Mouse (Mus musculus) heart, postnatal 36 days (tissue): ENCODE data around the gene Chid1. TPM values are rescaled to one million over a fixed set of nuclear protein-coding genes. Genes with fewer than 3 reads are reported as not detected.

ENCODE experiments used
- DNase-seq, 2 experiments: peaks; one replicate each; pipeline ENCODE4 v3.0.0; 2021 to 2022
- intact Hi-C: fragments of 180-260 bp; cut with DNase I; formaldehyde crosslinking; loops from one replicate; pipeline ENCODE4 v1.15.1; 2025
- total RNA-seq, 2 experiments: library from RNA; stranded (reverse); gene quantifications; 2 replicates each; pipeline ENCODE4 v1.2.3; 2021

Chid1 gene
- total RNA-seq, result 10 to 100 TPM; 43.2 to 48.5 TPM

DNA sequence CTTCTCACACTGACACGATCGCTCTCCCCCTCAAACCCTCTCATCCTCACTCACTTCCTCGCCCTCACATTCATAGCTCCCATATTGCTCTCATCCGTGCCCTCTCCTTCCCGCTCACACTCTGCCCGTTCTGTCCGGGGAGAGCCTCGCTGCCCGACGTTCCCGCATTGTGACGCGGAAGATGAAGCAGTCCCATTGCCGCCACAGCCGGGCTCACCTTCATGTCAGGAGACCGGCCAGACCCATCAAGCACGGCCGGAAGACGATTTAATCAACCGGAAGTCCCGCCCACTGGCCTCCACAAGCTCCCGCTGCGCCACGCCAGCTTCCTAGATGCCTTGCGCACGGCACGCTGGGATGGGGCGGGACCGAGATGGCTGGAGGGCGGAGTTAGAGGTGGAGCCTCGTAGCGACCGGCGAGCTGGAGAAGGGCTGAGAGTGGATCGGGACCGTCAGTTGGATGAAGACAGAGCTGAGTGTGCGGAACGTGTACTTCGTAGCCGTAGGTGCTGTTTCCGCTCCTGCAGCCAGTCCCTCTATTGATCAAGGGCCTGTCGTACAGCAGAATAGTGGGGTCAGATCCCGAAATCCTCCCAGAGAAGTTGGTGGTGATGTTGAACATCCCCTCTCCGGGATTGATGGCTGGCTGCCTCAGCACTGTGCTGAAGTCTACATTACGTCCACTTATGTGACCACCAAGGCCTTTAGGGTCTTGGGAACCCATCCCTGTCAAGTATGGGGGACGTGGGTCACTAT, at the start of gene Chid1:
Gene Chid1, minus strand, starts transcription at position 302 of the 756 bp plus-strand sequence.
- intact Hi-C loops, result no loop called here

DNA sequence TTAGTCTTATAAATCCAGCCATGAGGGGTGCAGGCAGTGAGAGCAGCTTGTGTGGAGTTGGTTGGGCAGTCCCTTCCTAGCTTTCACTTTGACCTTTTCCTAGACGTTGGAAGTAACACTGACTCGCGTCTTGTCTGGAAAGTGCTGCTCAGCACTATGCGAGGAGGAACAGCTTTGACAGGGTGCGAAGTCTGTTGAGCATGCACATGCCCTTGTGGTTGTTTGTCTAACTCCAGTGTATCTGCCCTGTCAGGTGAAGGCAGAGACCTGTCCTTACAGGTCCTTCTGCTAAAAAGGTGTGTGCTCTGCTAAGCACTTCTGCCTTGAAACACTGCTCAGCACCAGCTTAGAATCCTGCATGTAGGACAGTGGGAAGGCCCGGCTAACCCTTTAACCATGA, 49.2 kb upstream of the Chid1 start:
- DNase-seq, result no peak
- intact Hi-C loops, result no loop called here

More for the DNA sequence above, at the start of gene Chid1:
- DNase-seq, result peak; percentile 98 to 99

DNA sequence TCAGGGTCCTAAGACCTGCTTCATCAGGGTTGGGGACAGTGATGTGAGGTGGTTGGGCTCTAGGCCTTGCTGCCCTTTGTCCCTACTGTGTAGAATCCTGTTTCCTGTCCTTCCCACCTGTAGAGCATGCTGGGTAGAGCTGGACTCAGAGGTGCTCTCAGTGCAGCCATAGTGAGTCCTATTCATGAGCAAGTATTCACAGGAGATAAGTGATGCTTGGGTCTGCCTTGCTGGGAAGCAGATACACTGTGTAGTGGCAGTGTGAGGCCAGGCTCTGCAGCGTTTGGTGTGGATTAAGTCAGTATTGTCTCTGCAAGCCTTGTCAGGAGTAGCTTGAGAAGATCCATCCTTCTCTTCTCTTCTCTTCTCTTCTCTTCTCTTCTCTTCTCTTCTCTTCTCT, 46.2 kb upstream of the Chid1 start:
- intact Hi-C loops, result no loop called here

DNA sequence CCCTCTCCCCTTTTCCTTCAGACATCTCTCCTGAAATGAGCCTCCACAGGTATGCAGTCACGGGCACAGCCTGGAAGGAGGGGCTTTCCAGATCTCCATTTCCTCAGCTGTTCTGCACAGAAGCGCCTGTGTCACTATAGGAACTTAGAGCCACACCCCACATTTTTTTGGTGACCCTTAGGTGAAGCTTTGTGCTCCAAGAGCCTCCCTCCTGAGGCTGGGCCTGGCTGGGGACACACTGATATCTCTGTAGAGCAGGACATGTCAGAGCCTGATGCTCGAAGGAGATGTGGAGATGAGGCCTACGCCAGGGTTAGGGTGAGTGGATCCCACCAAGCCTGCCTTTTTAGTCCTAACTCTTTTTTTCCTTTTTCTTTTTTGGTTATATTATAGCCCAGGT, 45.6 kb upstream of the Chid1 start:
- intact Hi-C loops, result no loop called here

More for the DNA sequence above, 46.2 kb upstream of the Chid1 start:
- no peak for DNase-seq

DNA sequence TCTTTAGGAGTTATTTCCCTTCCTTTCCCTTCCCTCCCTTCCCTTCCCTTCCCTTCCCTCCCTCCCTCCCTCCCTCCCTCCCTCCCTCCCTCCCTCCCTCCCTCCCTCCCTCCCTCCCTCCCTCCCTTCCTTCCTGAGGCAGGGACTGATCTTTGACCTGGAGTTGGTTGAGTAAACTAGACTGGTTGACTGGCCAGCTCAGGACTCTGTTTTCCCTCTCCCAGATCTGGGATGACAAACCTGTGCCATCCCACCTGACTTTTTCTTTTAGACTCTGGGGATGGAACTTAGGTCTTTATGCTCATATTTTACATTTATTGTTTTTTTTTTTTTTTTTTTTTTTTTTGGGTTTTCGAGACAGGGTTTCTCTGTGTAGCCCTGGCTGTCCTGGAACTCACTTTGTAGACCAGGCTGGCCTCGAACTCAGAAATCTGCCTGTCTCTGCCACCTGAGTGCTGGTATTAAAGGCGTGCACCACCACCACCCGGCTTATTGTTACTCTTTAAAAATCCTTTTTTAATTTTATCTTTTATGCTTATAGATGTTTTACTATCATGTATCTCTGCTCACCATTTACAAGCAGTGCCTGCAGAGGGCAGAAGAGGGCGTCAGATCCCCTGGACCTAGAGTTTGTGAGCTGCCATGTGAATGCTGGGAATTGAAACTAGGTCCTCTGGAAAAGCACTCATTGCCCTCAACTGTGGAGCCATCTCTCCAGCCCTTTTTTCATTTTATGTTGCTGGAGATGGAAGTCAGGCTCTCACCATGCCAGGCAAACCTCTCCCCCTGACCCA, 44.6 kb upstream of the Chid1 start:
- DNase-seq, result no peak
- intact Hi-C loops, result no loop called here

More for the DNA sequence above, 45.6 kb upstream of the Chid1 start:
- DNase-seq, result no peak

GRCm38 (mm10) chr7:141581323-141581722, 41.7 kb upstream of the Chid1 start:
- DNase-seq, result no peak
- intact Hi-C loops, result no loop called here

DNA sequence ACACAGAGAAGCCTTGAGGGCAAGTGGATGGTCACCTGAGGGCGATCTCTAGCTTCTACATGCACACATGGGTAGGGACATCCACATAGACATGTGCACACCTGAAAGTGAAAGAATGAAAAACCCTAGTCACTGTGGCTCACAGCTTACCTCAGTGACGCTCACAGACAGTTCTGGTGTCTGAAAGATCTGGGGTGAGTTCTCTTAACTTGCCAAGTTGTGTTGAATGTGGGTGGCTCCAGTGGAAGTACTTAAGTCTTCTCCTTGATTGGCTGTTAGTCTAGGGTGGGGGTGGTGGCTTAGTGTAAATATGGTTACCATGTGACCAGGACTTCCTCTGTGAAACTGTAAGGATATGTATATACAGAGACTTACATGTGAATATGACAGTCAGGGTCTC, 39.3 kb upstream of the Chid1 start:
- intact Hi-C loops, result no loop called here

DNA sequence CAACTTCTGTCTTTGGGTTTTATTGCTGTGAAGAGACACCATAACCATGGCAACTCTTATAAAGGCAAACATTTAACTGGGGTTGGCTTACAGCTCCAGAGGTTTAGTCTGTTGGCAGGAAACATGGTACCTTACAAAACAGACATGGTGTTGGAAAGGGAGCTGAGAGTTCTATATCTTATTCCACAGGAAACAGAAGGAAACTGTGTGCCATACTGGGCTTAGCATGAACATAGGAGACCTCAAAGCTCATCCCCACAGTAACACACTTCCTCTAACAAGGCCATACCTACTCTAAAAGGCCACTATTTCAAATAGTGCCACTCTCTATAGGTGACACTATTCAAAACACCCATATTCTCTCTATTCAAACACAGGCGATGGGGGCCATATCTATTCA, 38.9 kb upstream of the Chid1 start:
- intact Hi-C loops, result no loop called here
- DNase-seq, result no peak

More for the DNA sequence above, 39.3 kb upstream of the Chid1 start:
- DNase-seq, result no peak

- no peak for DNase-seq
- intact Hi-C loops, result no loop called here
These were observed 38.1 kb upstream of the Chid1 start for GRCm38 (mm10) chr7:141577801-141578200.

- no peak for DNase-seq
- intact Hi-C loops, result no loop called here
These were observed 35.8 kb upstream of the Chid1 start for GRCm38 (mm10) chr7:141575481-141575880.

GRCm38 (mm10) chr7:141574041-141574440, 34.4 kb upstream of the Chid1 start:
- no peak for DNase-seq
- intact Hi-C loops, result no loop called here

GRCm38 (mm10) chr7:141570625-141571295, 31.1 kb upstream of the Chid1 start:
- intact Hi-C loops, result no loop called here
- DNase-seq, result no peak

GRCm38 (mm10) chr7:141569916-141570315, 30.3 kb upstream of the Chid1 start:
- intact Hi-C loops, result no loop called here
- DNase-seq, result no peak

DNA sequence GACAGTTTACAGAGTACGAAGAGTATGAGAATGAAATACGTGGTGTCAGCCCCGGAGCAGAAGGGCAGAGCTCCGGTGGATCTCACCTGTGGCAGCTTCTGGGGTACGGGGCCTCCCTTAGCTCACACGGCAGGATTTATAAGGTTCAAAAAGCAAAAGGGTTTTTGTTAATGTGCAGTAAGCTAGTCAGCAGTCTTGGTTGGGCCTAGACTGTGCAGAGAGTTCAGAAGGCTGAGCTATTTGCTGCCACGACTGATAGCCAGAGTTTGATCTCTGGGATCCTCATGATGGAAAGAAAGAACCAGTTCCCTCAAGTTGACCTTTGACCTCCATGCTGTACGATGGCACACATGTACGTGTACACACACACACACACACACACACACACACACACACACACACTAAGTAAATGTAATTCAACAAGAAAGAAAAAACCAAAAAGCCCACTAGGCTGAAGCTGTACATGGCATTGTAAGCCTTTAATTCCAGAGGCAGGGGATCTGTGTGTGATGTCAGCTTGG, 29.7 kb upstream of the Chid1 start:
- no peak for DNase-seq
- intact Hi-C loops, result no loop called here

- intact Hi-C loops, result no loop called here
These were observed 26.9 kb upstream of the Chid1 start for GRCm38 (mm10) chr7:141566587-141566986.

DNA sequence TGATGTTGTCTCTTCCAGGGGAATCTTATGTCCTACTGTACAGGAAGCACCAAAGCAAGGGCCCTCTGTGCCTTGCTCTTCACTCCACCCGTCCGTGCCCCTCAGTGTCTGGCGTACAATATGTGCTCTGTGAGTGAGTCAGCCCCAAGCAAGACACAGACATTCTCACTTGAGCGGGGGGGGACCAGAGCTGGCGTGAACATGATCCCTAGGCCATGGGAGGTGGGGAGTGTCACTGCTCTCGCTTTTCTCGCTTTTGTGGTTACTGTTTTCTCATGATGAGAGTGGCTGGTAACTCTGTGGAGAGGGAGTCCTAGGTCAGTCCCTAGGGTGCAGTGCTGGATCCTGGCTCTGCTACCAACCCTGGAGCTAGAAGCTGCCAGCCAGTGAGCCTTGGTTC, 24.9 kb upstream of the Chid1 start:
- DNase-seq, result no peak
- intact Hi-C loops, result no loop called here

More at GRCm38 (mm10) chr7:141566587-141566986, 26.9 kb upstream of the Chid1 start:
- no peak for DNase-seq

GRCm38 (mm10) chr7:141562852-141563427, 23.3 kb upstream of the Chid1 start:
- intact Hi-C loops, result loop anchor here (1.0 to 2.0 kb wide), 2 partner anchors 22 to 50 kb away; no protein-coding TSS in a partner anchor
- DNase-seq, result peak; percentile 52 to 65

DNA sequence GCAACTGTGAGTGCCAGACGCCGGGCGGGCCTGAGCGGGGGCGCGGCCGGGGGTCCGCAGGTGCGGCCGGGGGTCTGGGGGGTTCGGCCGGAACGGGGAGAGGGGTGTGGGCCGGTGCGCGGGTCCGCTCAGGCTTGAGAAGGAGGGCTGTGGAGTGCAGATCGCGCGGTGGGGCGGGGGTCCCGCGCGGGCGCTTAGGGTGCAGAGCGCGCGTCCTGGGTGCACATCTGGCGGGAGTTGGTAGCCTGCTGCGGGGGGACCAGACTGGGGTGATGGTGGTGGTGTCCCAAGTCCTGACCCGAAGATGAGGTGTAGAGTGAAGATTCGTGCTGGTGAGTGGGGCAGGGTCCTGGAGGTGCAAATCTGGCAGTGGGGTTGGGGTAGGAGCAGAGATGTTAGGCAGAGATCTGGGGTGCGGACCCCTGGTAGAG, 22.8 kb upstream of the Chid1 start:
- DNase-seq, result peak in 1 of 2 experiments; percentile 61
- intact Hi-C loops, result loop anchor here (1.0 to 2.0 kb wide), 2 partner anchors 21 to 50 kb away; no protein-coding TSS in a partner anchor

- intact Hi-C loops, result loop anchor here (1.0 to 2.0 kb wide), 2 partner anchors 21 to 51 kb away; no protein-coding TSS in a partner anchor
- peak; percentile 87 to 91 for DNase-seq
These were observed 22.2 kb upstream of the Chid1 start, which contains the start of gene Ap2a2 for GRCm38 (mm10) chr7:141561682-141562391. Gene Ap2a2, plus strand, starts transcription at chr7:141562173.

DNA sequence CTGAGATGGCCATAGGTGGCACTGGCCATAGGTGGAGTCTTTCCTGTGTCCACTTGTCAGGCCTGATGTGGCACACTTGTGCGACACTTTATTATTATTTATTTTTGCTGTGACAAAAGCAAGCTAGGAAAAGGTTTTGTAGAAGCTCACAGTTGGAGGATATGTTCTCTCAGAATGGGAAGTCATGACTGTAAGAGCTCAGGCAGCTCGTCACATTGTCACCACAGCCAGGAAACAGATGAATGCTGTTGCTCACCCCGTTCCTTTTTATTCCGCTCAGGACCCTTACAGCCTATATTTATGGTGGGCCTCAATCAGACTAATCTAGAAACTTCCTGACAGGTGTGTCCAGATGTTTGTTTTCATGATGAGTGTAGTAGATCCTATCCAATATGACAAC, 20.8 kb upstream of the Chid1 start:
- intact Hi-C loops, result no loop called here
- no peak for DNase-seq
